Mouse (Mus musculus) liver, adult (tissue): Measurements from ENCODE around the gene Trim46.

Experiments
- GATA4 ChIP-seq: IDR thresholded peaks from 2 replicates; pipeline ENCODE4 v1.6.1; 2014; ENCODE audit warnings: mild to moderate bottlenecking, low read length; ENCODE audit not compliant: insufficient replicate concordance

Trim46 gene

GRCm38 (mm10) chr3:89279153-89279890, 33.2 kb upstream of the Trim46 start:
- peak; percentile 20; the same call in 1 of the 2 replicates for TF ChIP-seq GATA4

- TF ChIP-seq GATA4 = no peak
These were observed 32.5 kb upstream of the Trim46 start for GRCm38 (mm10) chr3:89278643-89279042.

- peak; percentile 57; the same call in 1 of the 2 replicates for TF ChIP-seq GATA4
These were observed 32.0 kb upstream of the Trim46 start for GRCm38 (mm10) chr3:89278107-89278506.

- TF ChIP-seq GATA4 = no peak
These were observed 31.3 kb upstream of the Trim46 start for GRCm38 (mm10) chr3:89277281-89278021.

- no peak for TF ChIP-seq GATA4
These were observed 30.0 kb upstream of the Trim46 start for GRCm38 (mm10) chr3:89276061-89276460.

- TF ChIP-seq GATA4 = no peak
These were observed 25.7 kb upstream of the Trim46 start for GRCm38 (mm10) chr3:89271760-89272159.

- TF ChIP-seq GATA4 = no peak
These were observed 24.8 kb upstream of the Trim46 start for GRCm38 (mm10) chr3:89270891-89271290.

GRCm38 (mm10) chr3:89270051-89270755, 24.1 kb upstream of the Trim46 start, which contains the start of gene Slc50a1:
TSS of gene Slc50a1 (minus strand) at chr3:89270570.
- peak; percentile 8; the same call in 1 of the 2 replicates for TF ChIP-seq GATA4

GRCm38 (mm10) chr3:89268916-89269315, 22.8 kb upstream of the Trim46 start:
- no peak for TF ChIP-seq GATA4

GRCm38 (mm10) chr3:89266439-89266893, 20.4 kb upstream of the Trim46 start:
- TF ChIP-seq GATA4 = no peak

- peak; percentile 37; the same call in 1 of the 2 replicates for TF ChIP-seq GATA4
These were observed 16.3 kb upstream of the Trim46 start for GRCm38 (mm10) chr3:89262417-89262816.

GRCm38 (mm10) chr3:89260211-89260610, 14.1 kb upstream of the Trim46 start:
- no peak for TF ChIP-seq GATA4

- TF ChIP-seq GATA4 = no peak
These were observed 13.0 kb upstream of the Trim46 start, which contains the start of gene Dpm3 for GRCm38 (mm10) chr3:89259076-89259475. TSS of gene Dpm3 (plus strand) at chr3:89259358.

- TF ChIP-seq GATA4 = no peak
These were observed 10.1 kb upstream of the Trim46 start for GRCm38 (mm10) chr3:89256177-89256576.

- TF ChIP-seq GATA4 = no peak
These were observed 8.9 kb upstream of the Trim46 start for GRCm38 (mm10) chr3:89254994-89255393.
